Mouse (Mus musculus): ENCODE results near the gene Arhgef25.

GRCm38 (mm10) chr10:127196392-127196791, 6.5 kb upstream of the Arhgef25 start:
- TF ChIP-seq CTCF (IDR thresholded peaks at IDR 0.05; ENCODE audit: insufficient read depth, low read length) (no peak), POLR2A (IDR thresholded peaks at IDR 0.05; ENCODE audit: borderline replicate concordance, extremely low read depth, low read depth, low read length) (no peak; the same call in 1 of the 2 replicates)
